Mouse (Mus musculus): ENCODE results near the gene Gpat2.

DNA sequence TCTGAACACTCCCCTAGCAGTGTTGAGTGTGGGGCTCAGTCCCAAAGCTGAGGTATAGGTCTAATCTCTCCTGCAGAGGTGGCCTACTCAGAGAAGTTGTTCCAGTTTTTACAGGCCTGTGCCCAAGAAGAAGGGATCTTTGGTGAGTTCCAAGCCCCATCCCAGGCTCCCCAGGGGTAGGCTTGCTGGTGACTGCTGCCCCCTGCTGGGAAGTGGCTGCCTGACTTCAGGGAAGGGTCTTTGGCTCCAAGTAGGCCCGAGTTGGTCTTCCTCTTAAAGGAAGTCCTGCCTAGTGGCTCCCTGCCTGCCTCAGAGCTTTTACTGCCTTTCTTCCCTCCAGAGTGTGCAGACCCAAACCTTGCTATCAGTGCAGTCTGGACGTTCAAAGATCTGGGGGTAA, 10.1 kb downstream of the Gpat2 start:
- TF ChIP-seq TAL1 (IDR thresholded peaks at IDR 0.05; ENCODE audit: low read length), result no peak
- no peak for TF ChIP-seq GATA1 (IDR thresholded peaks at IDR 0.05; ENCODE audit: low read length)
